Mouse (Mus musculus): ENCODE data around the gene Olfr775. TPM values are rescaled to one million over a fixed set of nuclear protein-coding genes. Genes with fewer than 3 reads are reported as not detected.

The Olfr775 gene
- total RNA-seq (2014; rRNA removed) = not detected in 2 replicates
- not detected in 2 replicates for polyA plus RNA-seq (2015; fragmentation: Nextera tagmentation; extraction: Ambion mirVana)

- no peak for TF ChIP-seq CTCF (IDR thresholded peaks at IDR 0.05; ENCODE audit: low read depth)
- Histone ChIP-seq H3K36me3 (ENCODE audit: insufficient read depth, low read length) (no peaks in the 10 kb centered on the region), H3K9ac (replicated peaks; ENCODE audit: low read length) (no peak within 1 kb of the TSS), H3K4me1 (ENCODE audit: insufficient read depth, low read length) (no peaks in the 10 kb centered on the region), H3K27ac (no peak within 1 kb of the TSS), H3K4me3 (ENCODE audit: low read length) (no peak within 1 kb of the TSS), H3K9me3 (ENCODE audit: low read length) (no peaks in the 10 kb centered on the region), H3K27me3 (ENCODE audit: insufficient read depth, low read length) (no peaks in the 10 kb centered on the region), H3K4me2 (ENCODE audit: low read depth, low read length) (no peak within 1 kb of the TSS)
- DNase-seq (ENCODE audit: low spot score) (no peak), ATAC-seq (no peak)
- WGBS = 68% methylated on average over 3 of the region's 3 CpGs
Measured at GRCm38 (mm10) chr10:129248112-129248511, at the start of gene Olfr775. Gene Olfr775, plus strand, starts transcription at chr10:129248412.

- H3K9ac ChIP-seq (replicated peaks; ENCODE audit: low read length) = no peak overlapping the region
- H3K36me3 ChIP-seq (ENCODE audit: insufficient read depth, low read length) = no peaks in the 10 kb centered on the region
- no peak overlapping the region for H3K4me3 ChIP-seq (ENCODE audit: low read length)
- no peaks in the 10 kb centered on the region for H3K9me3 ChIP-seq (ENCODE audit: low read length)
- no peaks in the 10 kb centered on the region for H3K27me3 ChIP-seq (ENCODE audit: insufficient read depth, low read length)
- no peak for DNase-seq (ENCODE audit: low spot score)
- no peaks in the 10 kb centered on the region for H3K4me1 ChIP-seq (ENCODE audit: insufficient read depth, low read length)
- TF ChIP-seq CTCF (IDR thresholded peaks at IDR 0.05; ENCODE audit: low read depth) = no peak
- no peak for ATAC-seq
- WGBS = 77% methylated on average over 1 of the region's 1 CpGs
- H3K4me2 ChIP-seq (ENCODE audit: low read depth, low read length) = no peak overlapping the region
- H3K27ac ChIP-seq = no peak overlapping the region
Measured at GRCm38 (mm10) chr10:129230737-129231136, 17.5 kb upstream of the Olfr775 start.

- H3K9me3 ChIP-seq (ENCODE audit: low read length) = no peaks in the 10 kb centered on the region
- no peak within 1 kb of the TSS for H3K9ac ChIP-seq (replicated peaks; ENCODE audit: low read length)
- no peak within 1 kb of the TSS for H3K4me2 ChIP-seq (ENCODE audit: low read depth, low read length)
- no peak for ATAC-seq
- H3K27ac ChIP-seq = no peak within 1 kb of the TSS
- no peak within 1 kb of the TSS for H3K4me3 ChIP-seq (ENCODE audit: low read length)
- TF ChIP-seq CTCF (IDR thresholded peaks at IDR 0.05; ENCODE audit: low read depth) = no peak
- DNase-seq (ENCODE audit: low spot score) = no peak
- no peaks in the 10 kb centered on the region for H3K36me3 ChIP-seq (ENCODE audit: insufficient read depth, low read length)
- 70% methylated on average over 2 of the region's 2 CpGs for WGBS
- H3K27me3 ChIP-seq (ENCODE audit: insufficient read depth, low read length) = no peaks in the 10 kb centered on the region
- H3K4me1 ChIP-seq (ENCODE audit: insufficient read depth, low read length) = no peaks in the 10 kb centered on the region
Measured at GRCm38 (mm10) chr10:129235904-129236303, 12.3 kb upstream of the Olfr775 start, which contains the start of gene Olfr774. Gene Olfr774, plus strand, starts transcription at chr10:129236204.

DNA sequence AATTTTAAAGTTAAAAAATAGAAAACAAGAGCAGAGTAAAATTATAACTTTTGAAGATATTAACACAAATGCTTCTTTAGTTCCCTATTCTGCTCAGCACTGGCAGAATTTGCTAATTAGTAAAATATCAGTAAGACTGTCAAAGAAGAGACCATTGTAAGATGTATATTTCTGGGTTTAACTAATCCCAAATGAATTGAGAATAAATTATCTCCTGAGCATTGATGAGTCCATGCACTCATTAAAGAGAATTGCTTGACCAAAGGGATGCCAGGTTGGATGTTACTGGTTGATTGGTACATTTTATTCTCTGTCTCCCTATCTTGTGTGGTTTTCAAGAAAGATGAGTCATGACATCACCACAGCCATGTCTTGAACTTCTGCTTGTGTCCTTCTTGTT, 10.6 kb downstream of the Olfr775 start, which contains the start of gene Olfr776:
Gene Olfr776, plus strand, starts transcription at position 301 of the 400 bp plus-strand sequence.
- no peak within 1 kb of the TSS for H3K27ac ChIP-seq
- TF ChIP-seq CTCF (IDR thresholded peaks at IDR 0.05; ENCODE audit: low read depth) = no peak
- DNase-seq (ENCODE audit: low spot score) = no peak
- no peaks in the 10 kb centered on the region for H3K27me3 ChIP-seq (ENCODE audit: insufficient read depth, low read length)
- H3K9me3 ChIP-seq (ENCODE audit: low read length) = no peaks in the 10 kb centered on the region
- H3K4me2 ChIP-seq (ENCODE audit: low read depth, low read length) = no peak within 1 kb of the TSS
- no peaks in the 10 kb centered on the region for H3K4me1 ChIP-seq (ENCODE audit: insufficient read depth, low read length)
- no peak within 1 kb of the TSS for H3K9ac ChIP-seq (replicated peaks; ENCODE audit: low read length)
- no peaks in the 10 kb centered on the region for H3K36me3 ChIP-seq (ENCODE audit: insufficient read depth, low read length)
- ATAC-seq = no peak
- no peak within 1 kb of the TSS for H3K4me3 ChIP-seq (ENCODE audit: low read length)

- Histone ChIP-seq H3K4me1 (ENCODE audit: insufficient read depth, low read length) (no peaks in the 10 kb centered on the region), H3K9ac (replicated peaks; ENCODE audit: low read length) (no peak within 1 kb of the TSS), H3K4me2 (ENCODE audit: low read depth, low read length) (no peak within 1 kb of the TSS), H3K36me3 (ENCODE audit: insufficient read depth, low read length) (no peaks in the 10 kb centered on the region), H3K27ac (no peak within 1 kb of the TSS), H3K9me3 (ENCODE audit: low read length) (no peaks in the 10 kb centered on the region), H3K4me3 (ENCODE audit: low read length) (no peak within 1 kb of the TSS), H3K27me3 (ENCODE audit: insufficient read depth, low read length) (no peaks in the 10 kb centered on the region)
- ATAC-seq (no peak), DNase-seq (ENCODE audit: low spot score) (no peak)
- no peak for TF ChIP-seq CTCF (IDR thresholded peaks at IDR 0.05; ENCODE audit: low read depth)
- WGBS = 95% methylated on average over 2 of the region's 2 CpGs
Measured at GRCm38 (mm10) chr10:129271081-129271535, 22.9 kb downstream of the Olfr775 start, which contains the start of gene Olfr777. Gene Olfr777, minus strand, starts transcription at chr10:129271485.

Other genes with a start within 250 kb of the Olfr775 start
- gene Olfr763, start 237.6 kb upstream of the Olfr775 start, total RNA-seq (2014; rRNA removed) = not detected in 2 replicates
- not detected in 2 replicates for gene Olfr763, start 237.6 kb upstream of the Olfr775 start, polyA plus RNA-seq (2015; fragmentation: Nextera tagmentation; extraction: Ambion mirVana)
- not detected in 2 replicates for gene Olfr764-ps1, start 208.5 kb upstream of the Olfr775 start, total RNA-seq (2014; rRNA removed)
- gene Olfr764-ps1, start 208.5 kb upstream of the Olfr775 start, polyA plus RNA-seq (2015; fragmentation: Nextera tagmentation; extraction: Ambion mirVana) = not detected in 2 replicates
- gene Olfr765, start 198.4 kb upstream of the Olfr775 start, total RNA-seq (2014; rRNA removed) = not detected in 2 replicates
- gene Olfr765, start 198.4 kb upstream of the Olfr775 start, polyA plus RNA-seq (2015; fragmentation: Nextera tagmentation; extraction: Ambion mirVana) = not detected in 2 replicates
- not detected in 2 replicates for gene Olfr766-ps1, start 179.4 kb upstream of the Olfr775 start, total RNA-seq (2014; rRNA removed)
- not detected in 2 replicates for gene Olfr766-ps1, start 179.4 kb upstream of the Olfr775 start, polyA plus RNA-seq (2015; fragmentation: Nextera tagmentation; extraction: Ambion mirVana)
- not detected in 2 replicates for gene Olfr767, start 165.5 kb upstream of the Olfr775 start, total RNA-seq (2014; rRNA removed)
- gene Olfr767, start 165.5 kb upstream of the Olfr775 start, polyA plus RNA-seq (2015; fragmentation: Nextera tagmentation; extraction: Ambion mirVana) = not detected in 2 replicates
- gene Olfr768, start 149.0 kb upstream of the Olfr775 start, total RNA-seq (2014; rRNA removed) = not detected in 2 replicates
- not detected in 2 replicates for gene Olfr768, start 149.0 kb upstream of the Olfr775 start, polyA plus RNA-seq (2015; fragmentation: Nextera tagmentation; extraction: Ambion mirVana)
- not detected in 2 replicates for gene Olfr769, start 130.6 kb upstream of the Olfr775 start, total RNA-seq (2014; rRNA removed)
- gene Olfr769, start 130.6 kb upstream of the Olfr775 start, polyA plus RNA-seq (2015; fragmentation: Nextera tagmentation; extraction: Ambion mirVana) = not detected in 2 replicates
- not detected in 2 replicates for gene Olfr770, start 109.4 kb upstream of the Olfr775 start, total RNA-seq (2014; rRNA removed)
- not detected in 2 replicates for gene Olfr770, start 109.4 kb upstream of the Olfr775 start, polyA plus RNA-seq (2015; fragmentation: Nextera tagmentation; extraction: Ambion mirVana)
- gene Olfr771, start 83.7 kb upstream of the Olfr775 start, total RNA-seq (2014; rRNA removed) = not detected in 2 replicates
- not detected in 2 replicates for gene Olfr771, start 83.7 kb upstream of the Olfr775 start, polyA plus RNA-seq (2015; fragmentation: Nextera tagmentation; extraction: Ambion mirVana)
- gene Olfr772, start 70.5 kb upstream of the Olfr775 start, total RNA-seq (2014; rRNA removed) = not detected in 2 replicates
- not detected in 2 replicates for gene Olfr772, start 70.5 kb upstream of the Olfr775 start, polyA plus RNA-seq (2015; fragmentation: Nextera tagmentation; extraction: Ambion mirVana)
- not detected in 2 replicates for gene Olfr773, start 61.0 kb upstream of the Olfr775 start, total RNA-seq (2014; rRNA removed)
- gene Olfr773, start 61.0 kb upstream of the Olfr775 start, polyA plus RNA-seq (2015; fragmentation: Nextera tagmentation; extraction: Ambion mirVana) = not detected in 2 replicates
- not detected in 2 replicates for gene Olfr774, start 12.2 kb upstream of the Olfr775 start, total RNA-seq (2014; rRNA removed)
- not detected in 2 replicates for gene Olfr774, start 12.2 kb upstream of the Olfr775 start, polyA plus RNA-seq (2015; fragmentation: Nextera tagmentation; extraction: Ambion mirVana)
- not detected in 2 replicates for gene Olfr776, start 10.7 kb downstream of the Olfr775 start, total RNA-seq (2014; rRNA removed)
- not detected in 2 replicates for gene Olfr776, start 10.7 kb downstream of the Olfr775 start, polyA plus RNA-seq (2015; fragmentation: Nextera tagmentation; extraction: Ambion mirVana)
- not detected in 2 replicates for gene Olfr777, start 23.1 kb downstream of the Olfr775 start, total RNA-seq (2014; rRNA removed)
- not detected in 2 replicates for gene Olfr777, start 23.1 kb downstream of the Olfr775 start, polyA plus RNA-seq (2015; fragmentation: Nextera tagmentation; extraction: Ambion mirVana)
- gene Olfr780, start 69.7 kb downstream of the Olfr775 start, total RNA-seq (2014; rRNA removed) = not detected in 2 replicates
- gene Olfr780, start 69.7 kb downstream of the Olfr775 start, polyA plus RNA-seq (2015; fragmentation: Nextera tagmentation; extraction: Ambion mirVana) = not detected in 2 replicates
- not detected in 2 replicates for gene Olfr781, start 80.4 kb downstream of the Olfr775 start, total RNA-seq (2014; rRNA removed)
- not detected in 2 replicates for gene Olfr781, start 80.4 kb downstream of the Olfr775 start, polyA plus RNA-seq (2015; fragmentation: Nextera tagmentation; extraction: Ambion mirVana)
- not detected in 2 replicates for gene Olfr782, start 100.4 kb downstream of the Olfr775 start, total RNA-seq (2014; rRNA removed)
- gene Olfr782, start 100.4 kb downstream of the Olfr775 start, polyA plus RNA-seq (2015; fragmentation: Nextera tagmentation; extraction: Ambion mirVana) = not detected in 2 replicates
- gene Olfr784, start 135.7 kb downstream of the Olfr775 start, total RNA-seq (2014; rRNA removed) = 0.61 and 0.68 TPM in 2 replicates
- 0.05 and 0.08 TPM in 2 replicates for gene Olfr784, start 135.7 kb downstream of the Olfr775 start, polyA plus RNA-seq (2015; fragmentation: Nextera tagmentation; extraction: Ambion mirVana)
- gene Olfr785, start 157.0 kb downstream of the Olfr775 start, total RNA-seq (2014; rRNA removed) = not detected in 2 replicates
- not detected in 2 replicates for gene Olfr785, start 157.0 kb downstream of the Olfr775 start, polyA plus RNA-seq (2015; fragmentation: Nextera tagmentation; extraction: Ambion mirVana)
- not detected in 2 replicates for gene Olfr786, start 178.9 kb downstream of the Olfr775 start, total RNA-seq (2014; rRNA removed)
- not detected in 2 replicates for gene Olfr786, start 178.9 kb downstream of the Olfr775 start, polyA plus RNA-seq (2015; fragmentation: Nextera tagmentation; extraction: Ambion mirVana)
- not detected in 2 replicates for gene Olfr787, start 213.4 kb downstream of the Olfr775 start, total RNA-seq (2014; rRNA removed)
- gene Olfr787, start 213.4 kb downstream of the Olfr775 start, polyA plus RNA-seq (2015; fragmentation: Nextera tagmentation; extraction: Ambion mirVana) = not detected in 2 replicates
- not detected in 2 replicates for gene Olfr788, start 222.6 kb downstream of the Olfr775 start, total RNA-seq (2014; rRNA removed)
- not detected in 2 replicates for gene Olfr788, start 222.6 kb downstream of the Olfr775 start, polyA plus RNA-seq (2015; fragmentation: Nextera tagmentation; extraction: Ambion mirVana)
- gene Olfr789, start 236.3 kb downstream of the Olfr775 start, total RNA-seq (2014; rRNA removed) = not detected in 2 replicates
- not detected in 2 replicates for gene Olfr789, start 236.3 kb downstream of the Olfr775 start, polyA plus RNA-seq (2015; fragmentation: Nextera tagmentation; extraction: Ambion mirVana)